Mouse (Mus musculus) thymus, adult 2 months (tissue): Measurements from ENCODE around the gene Lipa.

Experiments
- CTCF ChIP-seq: fragments of 200-500 bp; IDR thresholded peaks from 2 replicates; pipeline ENCODE4 v1.5.1; 2012; ENCODE audit warnings: mild to moderate bottlenecking, control low read depth, low read length, moderate library complexity, borderline replicate concordance; ENCODE audit not compliant: control insufficient read depth, poor library complexity, insufficient read depth; ENCODE audit errors: extremely low read depth
- POLR2A ChIP-seq: fragments of 200-500 bp; IDR thresholded peaks from 2 replicates; pipeline ENCODE4 v1.6.1; 2012; ENCODE audit warnings: mild to moderate bottlenecking, low read length, control low read depth, moderate library complexity; ENCODE audit not compliant: control insufficient read depth, poor library complexity, insufficient read depth; ENCODE audit errors: extremely low read depth

GRCm38 (mm10) chr19:34474991-34475971, 52.0 kb downstream of the Lipa start, which contains the start of gene Ch25h:
- no peak for TF ChIP-seq POLR2A
- no peak for TF ChIP-seq CTCF
